Mouse (Mus musculus): ENCODE measurements at regions not wholly inside any gene's neighbourhood (a gene's known extent, or its start where the extent isn't known, plus 50 kb on each side); places are given as distances from the start of the nearest gene placed in this dataset.

DNA sequence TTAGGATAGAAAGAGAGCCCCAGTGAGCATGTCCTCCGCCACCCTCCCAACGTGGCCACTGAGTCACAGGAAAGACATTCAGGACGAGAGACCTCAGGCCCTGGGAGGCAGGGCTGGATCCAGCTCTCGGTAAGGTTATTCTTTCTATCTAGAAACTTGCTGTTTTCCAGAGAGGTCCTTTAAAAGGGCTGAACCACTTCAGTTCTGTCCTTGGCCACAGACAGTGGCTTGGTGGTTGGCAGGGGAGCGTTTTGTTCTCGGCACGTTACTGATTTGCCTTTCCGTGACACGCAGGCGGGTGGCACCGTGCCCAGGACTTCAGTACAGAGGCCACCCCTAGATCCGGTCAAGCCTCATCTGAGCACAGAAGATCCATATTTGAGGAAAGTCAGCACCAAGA lies 130.4 kb upstream of the Slc38a2 start:
- CTCF ChIA-PET: no interaction called here

DNA sequence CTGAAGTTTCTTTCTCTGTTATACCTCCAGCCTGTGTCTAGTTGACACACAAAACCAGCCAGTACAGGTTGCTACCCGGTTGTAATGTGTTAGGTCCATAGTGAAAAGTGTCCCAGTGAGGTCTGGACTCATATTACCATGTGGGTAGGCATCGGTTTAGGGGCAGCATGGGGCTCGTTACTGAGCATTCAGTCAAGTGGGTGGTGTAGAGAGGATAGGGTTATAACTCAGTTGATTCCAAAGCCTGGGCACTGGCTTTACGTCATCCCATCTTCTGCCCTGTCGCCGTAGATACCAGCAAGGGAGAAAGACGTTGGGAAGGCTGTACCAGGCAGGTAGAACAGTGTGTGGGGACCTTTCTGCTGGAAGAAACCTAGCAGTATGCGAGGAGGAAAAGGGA lies 129.2 kb upstream of the Slc38a2 start:
- CTCF ChIA-PET: no interaction called here

DNA sequence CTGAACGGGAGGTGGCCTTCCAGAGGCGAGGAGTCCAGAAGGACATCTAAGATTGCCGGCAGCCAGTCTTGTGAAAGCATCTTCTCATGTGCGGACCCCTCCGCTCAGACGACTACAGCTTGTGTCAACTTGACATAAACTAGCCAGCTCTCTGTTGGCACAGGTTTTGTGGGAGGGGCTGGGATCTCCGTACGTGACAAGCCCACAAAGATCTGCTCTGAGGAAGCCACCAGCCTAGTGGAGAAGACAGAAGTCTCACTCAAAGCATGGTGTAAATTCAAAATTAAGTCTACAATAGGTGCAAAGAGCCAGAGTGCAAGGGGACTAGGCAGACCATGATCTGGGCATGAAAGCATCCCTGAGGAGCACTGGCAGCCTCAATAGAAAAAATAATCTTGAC lies 128.4 kb upstream of the Slc38a2 start:
- CTCF ChIA-PET: no interaction called here

DNA sequence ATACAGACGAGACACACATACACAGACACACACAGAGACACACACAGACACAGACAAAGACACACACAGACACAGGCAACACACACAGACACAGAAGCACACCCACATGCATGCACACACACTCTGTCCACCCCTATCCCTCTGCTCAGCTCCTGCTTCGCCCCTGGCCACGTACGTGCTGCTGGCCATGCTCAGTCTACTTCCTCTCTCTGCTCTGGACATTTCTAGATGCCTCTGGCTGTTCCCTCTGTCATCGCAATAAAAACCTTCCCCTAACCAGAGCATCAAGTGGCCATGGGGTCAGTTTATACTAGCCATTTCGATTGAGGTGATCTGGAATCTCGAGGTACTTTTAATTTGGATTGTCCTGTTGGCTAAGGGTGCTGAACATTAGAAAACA lies 118.9 kb upstream of the Slc38a2 start:
- CTCF ChIA-PET: no interaction called here

DNA sequence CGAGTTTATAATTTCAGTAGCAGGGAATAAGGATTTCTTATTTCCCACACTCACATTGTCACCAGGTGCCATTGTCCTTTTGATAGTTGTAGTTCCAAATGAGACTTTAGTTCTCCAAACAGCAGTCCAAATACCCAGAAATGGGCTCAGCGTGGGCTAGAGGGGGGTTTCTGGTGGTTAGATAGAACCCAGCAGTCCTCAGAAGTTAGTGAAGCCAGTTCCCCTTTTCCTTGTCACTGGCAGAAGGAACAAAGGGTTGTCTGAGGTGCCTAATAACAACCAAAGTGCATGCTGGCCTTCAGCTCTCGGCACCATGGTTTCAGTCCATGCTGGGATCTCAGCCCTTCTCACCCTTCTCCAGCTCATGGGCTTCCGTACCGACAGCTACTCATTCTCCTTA lies 118.1 kb upstream of the Slc38a2 start:
- CTCF ChIA-PET: no interaction called here

DNA sequence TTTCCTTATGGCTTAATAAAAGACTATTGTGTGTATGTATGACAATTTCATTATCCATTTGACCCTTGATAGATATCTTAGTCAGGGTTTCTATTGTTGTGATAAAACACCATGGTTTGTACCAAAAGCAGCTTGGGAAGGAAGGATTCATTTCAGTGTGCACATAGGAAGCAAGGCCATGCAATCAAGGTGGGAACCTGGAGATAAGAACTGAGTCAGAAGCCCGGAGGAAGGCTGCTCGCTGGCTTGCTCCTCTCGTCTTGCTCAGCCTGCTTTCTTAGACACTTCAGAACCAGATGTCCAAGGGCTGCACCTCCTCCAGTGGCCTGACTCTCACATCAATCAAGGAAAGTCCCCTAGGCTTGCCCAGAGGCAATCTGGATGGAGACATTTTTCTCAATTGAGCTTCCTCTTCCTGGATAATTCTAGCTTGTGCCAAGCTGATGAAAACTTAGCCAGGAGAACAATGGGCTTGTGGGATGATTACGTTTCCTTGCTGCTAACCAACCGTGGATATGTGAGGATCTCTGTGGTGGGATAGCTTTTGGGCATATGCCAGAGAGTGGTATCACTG lies 117.6 kb upstream of the Slc38a2 start:
- CTCF ChIA-PET: no interaction called here

DNA sequence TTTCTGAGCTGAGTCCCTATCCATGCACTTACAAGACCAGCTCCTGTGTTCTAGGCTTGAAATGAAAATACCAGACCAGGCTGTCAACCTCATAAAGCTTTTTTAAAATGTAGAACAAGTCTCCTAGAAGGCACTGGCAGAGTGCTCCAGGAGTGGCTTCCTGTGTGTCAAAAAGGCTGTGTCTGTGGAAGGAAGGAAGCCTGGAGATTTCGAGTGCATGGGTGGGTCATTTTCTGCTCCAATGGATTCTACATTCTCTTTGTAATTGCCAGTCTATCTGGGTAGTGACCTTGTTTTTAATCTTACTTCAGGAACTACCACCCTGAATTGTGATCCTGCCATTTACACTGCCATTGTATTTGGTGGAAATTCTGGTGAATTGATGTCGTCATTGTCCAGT lies 113.9 kb upstream of the Slc38a2 start:
- CTCF ChIA-PET: no interaction called here

DNA sequence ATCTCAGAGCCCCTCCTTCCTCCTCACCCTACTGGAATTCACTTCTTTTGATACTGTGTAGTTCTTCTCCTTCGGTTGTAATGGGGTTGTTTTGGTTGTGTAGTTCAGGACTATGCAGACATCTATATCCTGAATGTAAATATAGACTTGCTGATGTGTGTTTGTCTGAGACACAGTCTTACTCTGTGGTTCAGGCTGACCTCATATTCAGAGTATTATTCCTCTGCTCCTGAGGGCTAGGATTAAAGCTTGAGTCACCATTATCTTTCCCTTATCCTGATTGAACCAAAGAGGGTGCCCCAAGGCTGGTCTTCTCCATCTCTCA lies 103.2 kb upstream of the Slc38a2 start:
- CTCF ChIA-PET: no interaction called here

DNA sequence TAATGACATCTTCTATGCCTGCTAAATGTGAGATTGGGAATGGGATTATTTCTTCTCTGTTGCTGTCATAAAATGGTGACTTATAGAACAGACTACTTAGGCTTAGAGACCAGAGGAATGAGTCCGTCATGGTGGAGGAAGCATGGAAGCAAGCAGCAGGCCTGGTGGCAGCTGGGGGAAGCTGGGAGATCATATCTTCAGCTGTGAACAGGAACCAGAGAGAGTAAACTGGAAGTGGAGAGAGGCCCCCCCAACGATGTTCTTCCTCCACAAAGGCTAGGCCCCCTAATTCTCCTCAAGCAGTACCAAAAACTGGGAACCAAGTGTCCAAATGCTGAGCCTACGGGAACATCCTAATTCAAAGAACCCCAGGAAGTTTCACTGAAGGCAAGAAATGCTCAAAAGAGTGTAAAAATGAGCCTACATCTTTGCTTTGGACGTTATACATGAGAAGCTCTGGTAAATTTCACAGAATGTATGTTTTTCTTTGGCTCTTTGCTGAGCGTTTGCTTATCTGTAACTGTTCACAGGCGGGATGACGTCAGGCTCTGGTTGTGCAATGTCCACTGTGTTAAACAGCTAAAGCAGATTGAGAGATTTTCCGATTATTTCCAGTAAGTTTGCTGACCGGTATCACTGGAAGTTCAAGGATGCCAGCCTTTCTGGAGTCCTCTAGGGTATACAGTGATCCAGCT lies 102.7 kb upstream of the Slc38a2 start:
- CTCF ChIA-PET: interaction anchor here (0.7 kb wide), 1 partner anchor 40 kb away, joined by 3 read pairs; no protein-coding TSS in a partner anchor

DNA sequence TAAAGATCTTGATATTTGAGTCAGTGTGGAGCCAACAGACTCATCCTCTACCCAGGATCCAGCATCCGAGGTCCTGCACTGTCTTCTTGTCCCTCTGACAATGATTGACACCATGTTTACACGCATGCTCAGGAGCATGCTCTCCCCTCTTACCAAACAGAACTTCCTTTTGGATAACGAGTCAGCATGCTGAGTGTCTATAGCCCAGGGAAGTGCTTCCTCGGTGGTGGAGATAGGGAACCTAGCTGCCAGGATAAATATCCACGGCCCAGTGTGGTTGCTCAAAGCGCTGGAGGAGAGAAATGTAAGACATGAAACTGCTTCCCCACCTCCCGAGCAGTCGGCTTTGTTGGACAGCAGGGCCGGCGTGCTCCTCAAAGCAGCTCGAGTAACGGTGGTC lies 99.7 kb upstream of the Slc38a2 start:
- CTCF ChIA-PET: no interaction called here

DNA sequence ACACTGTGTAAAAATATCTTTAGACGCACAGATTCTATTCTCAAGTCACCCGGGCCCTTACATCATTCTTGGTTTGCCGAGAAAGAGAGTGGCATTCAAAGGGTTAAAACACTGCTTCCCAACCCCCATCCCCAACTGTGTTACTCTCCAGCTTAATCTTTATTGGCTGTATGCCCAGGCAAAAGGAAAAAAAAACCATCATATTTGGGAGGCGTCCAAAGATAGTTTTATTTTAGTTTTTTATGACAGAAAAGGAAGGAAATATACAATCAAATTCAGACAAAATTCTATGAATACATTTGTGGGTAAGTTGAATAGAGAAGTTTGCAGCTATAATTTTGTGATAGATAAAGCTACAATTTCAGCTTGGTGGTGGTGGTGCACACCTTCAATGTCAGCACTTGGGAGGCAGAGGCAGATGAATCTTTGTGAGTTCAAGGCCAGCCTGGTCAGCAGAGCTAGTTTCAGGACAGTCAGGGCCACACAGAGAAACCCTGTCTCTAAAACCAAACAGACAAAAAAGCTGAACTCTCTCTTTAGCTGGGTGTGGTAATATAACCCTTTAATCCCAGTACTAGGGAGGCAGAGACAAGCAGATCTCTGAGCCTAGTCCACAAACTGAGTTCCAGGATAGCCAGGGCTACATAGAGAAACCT lies 98.2 kb upstream of the Slc38a2 start:
- CTCF ChIA-PET: interaction anchor here (0.6 kb wide), 1 partner anchor 56 kb away, joined by 3 read pairs; no protein-coding TSS in a partner anchor

DNA sequence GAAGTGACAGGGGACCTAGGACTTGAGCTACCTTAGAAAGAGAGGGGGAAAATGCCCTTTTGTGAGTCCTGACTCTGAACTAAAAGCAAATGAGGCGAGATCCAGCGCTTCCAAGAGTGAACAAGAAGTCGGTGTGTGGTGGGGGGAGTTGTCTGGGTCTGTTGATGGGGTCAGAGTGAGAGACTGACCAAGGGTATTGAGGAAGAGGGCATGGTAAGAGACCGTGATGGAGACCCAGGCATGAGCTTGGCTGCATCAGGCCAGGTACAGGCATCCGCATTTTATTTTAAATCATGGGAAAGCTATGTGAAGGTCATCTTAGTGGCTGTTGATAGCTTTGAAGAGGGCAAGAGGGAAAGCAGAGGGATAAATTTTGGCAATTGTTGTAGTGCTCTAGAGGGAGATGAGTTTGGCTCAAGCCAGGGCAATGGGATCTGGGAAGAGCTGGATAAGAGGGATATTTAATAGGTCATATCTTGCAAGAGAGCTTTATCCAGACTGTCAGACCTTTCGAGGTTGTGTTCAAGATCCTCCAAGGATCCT lies 94.7 kb upstream of the Slc38a2 start:
- CTCF ChIA-PET: no interaction called here

DNA sequence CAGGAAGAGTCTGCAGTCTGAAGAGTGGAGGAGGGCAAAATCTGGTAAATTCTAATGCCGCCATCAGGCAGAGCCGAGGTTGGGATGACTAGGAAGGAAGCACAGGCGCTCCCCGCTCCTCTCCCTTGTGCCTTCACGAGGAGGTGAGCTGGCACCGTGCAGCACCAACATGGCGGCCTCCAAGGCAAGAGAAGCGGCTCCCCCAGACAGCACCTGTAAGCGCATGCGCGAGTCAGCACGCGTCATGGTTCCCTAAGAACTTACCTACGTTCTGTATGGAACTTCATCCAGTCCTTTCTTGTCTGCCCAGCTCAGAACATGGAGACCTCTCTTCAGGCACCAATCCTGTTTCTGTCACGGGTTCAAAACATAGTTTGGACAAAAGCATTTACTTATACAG lies 93.7 kb upstream of the Slc38a2 start:
- CTCF ChIA-PET: no interaction called here

DNA sequence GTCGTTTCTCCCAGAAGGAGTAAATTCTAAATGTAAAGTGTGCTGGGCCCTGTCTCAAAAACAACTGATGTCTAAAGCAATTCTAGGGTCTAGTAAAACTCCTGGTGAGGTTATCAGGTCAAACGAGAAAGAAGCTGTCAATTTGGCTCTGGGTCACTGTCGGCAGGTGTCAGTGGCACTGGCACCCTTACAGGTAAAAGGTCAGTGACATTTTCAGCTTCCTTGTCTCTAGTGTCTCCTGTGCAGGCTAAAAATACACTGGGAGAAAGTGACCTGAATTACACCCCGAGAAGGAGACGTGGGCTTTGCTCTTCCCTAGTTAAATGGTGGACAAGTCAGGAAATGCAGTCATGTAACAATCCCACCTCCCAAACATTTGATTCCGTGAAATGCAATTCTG lies 91.8 kb upstream of the Slc38a2 start:
- CTCF ChIA-PET: no interaction called here

DNA sequence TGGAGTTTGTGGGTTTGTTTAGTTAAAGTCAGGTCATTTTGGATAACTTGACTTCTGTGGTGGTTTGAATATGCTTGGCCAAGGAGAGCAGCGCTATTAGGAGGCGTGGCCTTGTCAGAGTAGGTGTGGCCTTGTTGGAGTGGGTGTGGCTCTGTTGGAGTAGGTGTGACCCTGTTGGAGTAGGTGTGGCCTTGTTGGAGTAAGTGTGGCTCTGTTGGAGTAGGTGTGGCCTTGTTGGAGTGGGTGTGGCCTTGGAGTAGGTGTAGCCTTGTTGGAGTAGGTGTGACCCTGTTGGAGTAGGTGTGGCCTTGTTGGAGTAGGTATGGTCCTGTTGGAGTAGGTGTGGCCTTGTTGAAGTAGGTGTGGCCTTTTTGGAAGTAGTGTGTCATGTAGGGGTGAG lies 88.4 kb upstream of the Slc38a2 start:
- CTCF ChIA-PET: interaction anchor here (0.7 kb wide), 1 partner anchor 30 kb away, joined by 5 read pairs; no protein-coding TSS in a partner anchor

DNA sequence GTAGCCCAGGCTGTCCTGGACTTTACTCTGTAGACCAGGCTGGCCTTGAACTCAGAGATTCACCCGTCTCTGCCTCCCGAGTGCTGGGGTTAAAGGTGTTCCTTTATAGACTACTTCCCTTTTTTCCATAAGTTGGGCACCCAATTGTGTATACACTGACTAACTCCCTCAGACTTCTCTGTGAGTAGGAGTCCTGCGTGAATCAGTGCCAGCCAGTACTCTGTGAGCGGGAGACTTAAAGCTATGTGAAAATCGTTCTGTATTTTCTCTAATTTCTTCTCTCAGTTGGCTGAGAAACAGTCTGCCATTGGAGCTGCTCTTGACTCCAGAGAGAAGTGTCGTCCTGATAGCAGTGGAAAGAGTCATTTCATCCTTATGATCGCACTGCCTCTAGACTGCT lies 85.0 kb upstream of the Slc38a2 start:
- CTCF ChIA-PET: no interaction called here

DNA sequence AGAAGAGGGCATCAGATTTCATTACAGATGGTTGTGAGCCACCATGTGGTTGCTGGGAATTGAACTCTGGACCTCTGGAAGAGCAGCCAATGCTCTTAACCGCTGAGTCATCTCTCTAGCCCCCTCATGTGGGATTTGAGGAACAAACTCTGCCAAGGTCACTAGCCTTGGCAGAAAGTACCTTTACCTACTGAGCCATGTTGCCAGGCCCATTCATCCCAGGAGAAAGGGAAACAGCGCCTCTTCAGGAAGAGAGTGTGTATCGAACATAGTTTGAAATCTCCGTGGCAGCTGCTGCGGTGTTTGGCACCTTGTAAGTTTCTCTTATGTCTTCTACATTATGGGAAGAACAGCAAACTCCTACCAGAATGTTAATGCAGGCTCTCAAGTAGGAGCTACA lies 82.0 kb upstream of the Slc38a2 start:
- CTCF ChIA-PET: no interaction called here

DNA sequence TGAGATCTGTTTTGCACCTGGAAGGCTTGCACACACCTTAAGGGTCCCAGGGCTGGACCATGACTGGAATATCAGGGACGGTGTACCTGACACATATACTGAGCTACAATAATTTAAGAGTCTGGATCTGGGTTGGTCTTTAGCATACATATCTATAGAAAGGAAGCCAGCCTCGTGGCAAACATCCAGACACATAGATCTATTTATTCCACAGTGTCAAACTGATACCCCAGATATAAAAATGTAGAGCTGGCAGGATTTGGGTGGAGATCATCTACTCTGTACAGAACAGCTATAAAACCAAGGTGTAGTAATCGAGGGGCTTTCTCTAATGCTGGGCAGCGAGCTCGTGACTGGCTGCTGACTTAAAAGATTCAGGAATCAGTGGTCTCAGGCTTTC lies 81.1 kb upstream of the Slc38a2 start:
- CTCF ChIA-PET: interaction anchor here (0.7 kb wide), 1 partner anchor 95 kb away, joined by 21 read pairs; no protein-coding TSS in a partner anchor

DNA sequence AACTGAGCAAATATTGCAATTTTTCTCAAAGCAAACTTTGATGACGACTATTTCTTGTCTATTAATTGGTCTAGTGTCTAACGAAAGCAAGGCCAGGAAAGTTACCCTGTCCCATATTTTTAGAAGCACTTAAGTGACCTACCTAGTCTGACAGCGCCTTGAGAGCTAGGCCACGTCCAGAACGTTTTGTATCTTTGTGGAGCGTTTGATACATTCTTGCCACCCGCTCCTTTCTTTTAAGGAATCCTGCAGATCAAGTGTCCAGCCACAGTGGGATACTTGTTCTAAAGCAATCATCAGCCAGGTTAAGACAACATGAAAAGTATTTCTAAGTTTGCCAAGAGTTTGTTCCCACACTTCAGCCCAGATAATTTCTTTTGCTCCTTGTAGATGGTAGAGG lies 79.8 kb upstream of the Slc38a2 start:
- CTCF ChIA-PET: interaction anchor here (0.5 kb wide), 1 partner anchor 51 kb away, joined by 5 read pairs; no protein-coding TSS in a partner anchor

DNA sequence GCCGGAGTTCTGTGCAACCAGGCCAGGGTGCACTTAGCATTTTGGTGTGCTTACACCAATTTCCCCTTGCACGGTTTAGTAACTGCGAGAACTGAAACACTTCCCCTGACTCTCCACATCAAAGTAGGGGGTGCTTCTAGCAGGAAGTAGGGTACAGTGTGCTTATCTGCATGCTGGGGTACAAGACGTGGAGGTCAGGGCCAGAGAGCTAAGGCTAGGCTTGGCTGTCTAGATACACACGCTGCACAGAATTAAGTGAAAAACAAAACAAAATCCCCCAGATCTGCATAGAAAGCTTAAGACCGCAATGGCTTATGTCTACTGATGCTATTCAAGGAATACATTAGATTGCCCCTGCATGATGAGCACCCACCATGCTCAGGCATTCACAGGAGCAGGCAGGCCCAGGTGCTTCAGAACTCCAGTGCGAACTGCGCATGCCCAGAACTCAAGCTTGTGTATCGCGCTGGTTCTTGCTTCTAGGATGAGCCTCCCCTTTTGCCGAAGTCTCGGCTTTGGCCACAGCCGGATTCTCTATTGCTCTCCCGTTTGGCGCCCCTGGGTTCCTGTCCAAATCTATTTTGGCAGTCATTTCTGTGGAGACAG lies 78.9 kb upstream of the Slc38a2 start:
- CTCF ChIA-PET: interaction anchor here (0.9 kb wide), 1 partner anchor 235 kb away, joined by 3 read pairs; no protein-coding TSS in a partner anchor

DNA sequence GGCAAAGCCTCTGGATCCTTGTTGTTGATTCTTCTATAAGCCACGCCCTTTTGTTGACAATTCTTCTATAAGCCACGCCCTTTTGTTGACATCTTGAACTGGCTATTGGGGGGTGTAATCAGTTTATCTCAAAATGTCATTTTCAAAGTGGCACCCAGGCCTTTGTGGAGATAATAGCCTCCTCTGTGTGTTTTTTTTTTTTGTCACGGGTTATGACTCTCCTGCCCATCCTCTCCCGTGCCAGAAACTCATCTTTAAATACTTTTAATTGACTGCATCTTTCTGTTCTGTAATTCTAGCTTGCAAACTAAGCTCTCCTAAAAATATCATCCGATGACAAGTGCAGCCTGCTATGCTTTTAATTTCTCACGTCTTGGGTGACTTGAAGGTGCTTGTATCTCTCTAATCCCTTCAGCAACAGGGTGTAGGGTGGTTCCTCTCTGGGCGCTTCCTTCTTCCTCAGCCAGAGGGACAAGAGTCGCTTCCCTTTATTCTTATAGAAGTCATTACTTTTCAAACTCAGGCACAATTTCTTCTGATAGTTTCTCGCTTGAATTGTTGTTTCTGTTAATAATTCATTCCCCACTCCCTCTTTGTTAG lies 77.0 kb upstream of the Slc38a2 start:
- CTCF ChIA-PET: no interaction called here

DNA sequence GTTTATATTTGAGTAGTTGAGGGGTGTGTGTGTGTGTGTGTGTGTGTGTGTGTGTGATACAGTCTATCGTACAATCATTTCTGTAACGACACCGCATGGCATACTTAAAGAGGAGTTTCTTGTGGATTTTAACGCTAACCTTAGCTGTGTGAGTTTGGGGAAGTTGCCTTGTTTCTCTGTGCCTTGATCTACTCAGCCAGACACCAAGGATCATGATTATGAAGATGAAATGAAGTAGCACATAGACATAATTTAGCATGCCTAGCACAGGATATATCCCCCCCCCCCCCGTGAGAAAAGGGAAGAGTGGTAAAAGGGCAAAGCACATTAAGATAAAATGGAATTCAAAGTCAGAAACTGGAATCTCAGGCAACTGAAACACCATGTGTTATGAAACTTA lies 75.6 kb upstream of the Slc38a2 start:
- CTCF ChIA-PET: no interaction called here
